Mouse (Mus musculus) naive thymus-derived CD4-positive, alpha-beta T cell, adult 2 months (primary cell): ENCODE data around the gene Rcc1l.
A peak's percentile ranks its signal among the peaks of the same experiment; 100 is the strongest.

Source experiments
- DNase-seq: peaks from one replicate; pipeline ENCODE4 v3.0.0-alpha.2; 2011; ENCODE audit warnings: low read depth

Rcc1l gene

DNA sequence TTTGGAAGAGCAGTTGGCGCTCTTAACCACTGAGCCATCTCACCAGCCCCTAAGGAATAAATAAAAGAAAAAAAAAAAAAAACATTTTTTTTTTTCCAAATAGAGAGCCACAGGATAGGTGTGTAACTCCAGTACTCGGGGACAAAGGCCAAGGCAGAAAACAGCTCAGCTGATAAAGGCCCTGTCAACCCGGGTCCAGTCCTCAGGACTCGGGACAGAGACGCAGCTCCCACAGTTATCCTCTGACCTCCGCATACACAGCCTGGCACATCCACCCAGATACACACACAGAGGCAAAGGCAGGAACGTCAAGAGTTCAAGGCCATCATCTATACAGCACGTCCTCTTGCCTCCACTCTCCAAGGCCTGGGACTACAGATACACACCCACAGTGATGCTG lies 6.4 kb downstream of the Rcc1l start:
- no peak for DNase-seq

- DNase-seq, result no peak
These were observed 7.3 kb downstream of the Rcc1l start for GRCm38 (mm10) chr5:134169231-134169630.

DNA sequence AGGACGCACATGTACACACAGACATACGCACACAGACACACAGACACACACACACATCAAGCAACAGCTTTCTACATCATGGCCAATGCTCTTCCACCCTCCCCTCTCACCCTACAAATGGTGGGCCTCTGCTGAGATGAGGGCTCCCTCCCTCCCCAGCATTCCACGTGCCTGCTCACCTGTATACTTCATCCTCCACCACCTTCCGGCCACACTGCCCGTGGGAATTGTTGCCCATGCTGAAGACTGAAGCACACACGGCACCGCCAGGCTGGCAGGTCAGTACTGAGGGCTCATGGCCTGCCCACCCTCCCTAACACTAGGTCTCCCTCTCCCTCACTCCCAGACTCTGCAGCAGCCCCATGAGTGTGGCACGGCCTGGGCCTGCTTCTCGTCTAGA lies 8.5 kb downstream of the Rcc1l start:
- DNase-seq, result no peak

DNA sequence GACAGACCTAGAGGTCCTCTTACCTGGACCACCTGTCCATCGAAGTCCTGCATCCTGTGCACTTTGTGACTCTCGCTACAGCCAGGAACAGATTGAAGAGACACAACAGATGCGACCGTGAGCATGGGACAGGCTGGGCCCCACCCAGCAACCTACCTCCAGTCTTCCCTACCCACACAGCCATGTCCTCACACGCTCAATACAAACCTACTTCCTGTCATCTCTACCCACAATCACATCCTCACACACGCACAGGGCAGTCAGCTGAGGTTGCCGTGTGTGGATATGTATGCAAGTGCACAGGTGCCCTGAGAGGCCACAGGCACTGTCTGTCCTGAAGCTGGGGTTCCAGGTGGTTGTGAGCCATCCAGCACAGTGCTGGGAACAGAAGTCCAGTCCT lies 9.9 kb downstream of the Rcc1l start:
- DNase-seq, result peak; percentile 67

DNA sequence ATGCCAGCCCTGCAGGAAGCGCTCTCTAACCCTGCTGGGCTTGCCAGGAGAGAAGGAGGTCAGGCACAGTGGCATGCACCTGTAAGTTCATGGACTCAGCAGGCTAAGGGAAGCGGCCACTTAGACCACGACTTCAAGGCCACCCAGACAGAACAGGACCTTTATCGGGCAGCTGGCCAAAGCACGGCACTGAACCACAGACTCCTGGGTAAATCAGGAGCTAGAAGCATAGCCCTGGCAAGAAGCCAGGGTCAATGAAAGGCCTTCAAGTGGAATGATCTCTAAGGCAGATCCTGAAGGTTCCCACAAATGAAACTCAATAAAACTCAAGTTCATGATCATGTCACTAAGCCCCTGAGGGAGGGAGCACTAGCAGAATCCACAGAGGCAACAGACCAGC lies 11.9 kb downstream of the Rcc1l start:
- DNase-seq, result no peak

DNA sequence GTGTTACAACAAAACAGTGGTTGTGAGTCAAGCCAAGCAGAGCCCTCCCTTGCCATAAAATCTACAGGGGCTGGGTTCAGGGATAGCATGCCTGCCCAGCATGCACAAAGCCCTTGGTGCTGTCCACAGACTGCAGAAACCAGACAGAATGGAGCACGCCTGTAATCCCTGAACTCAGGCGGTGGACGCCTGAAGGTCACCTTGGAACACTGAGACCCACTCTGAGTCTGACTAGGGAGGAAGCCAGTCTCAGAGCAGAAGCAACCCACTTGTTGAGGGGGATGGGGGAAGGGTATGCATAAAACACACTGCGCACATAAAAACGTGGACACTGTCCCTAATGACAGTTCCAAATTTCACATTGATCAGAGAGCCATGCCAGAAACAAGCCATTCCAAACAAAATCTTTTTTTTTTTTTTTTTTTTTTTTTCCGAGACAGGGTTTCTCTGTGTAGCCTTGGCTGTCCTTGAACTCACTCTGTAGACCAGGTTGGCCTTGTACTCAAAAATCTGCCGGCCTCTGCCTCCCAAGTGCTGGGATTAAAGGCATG lies 20.6 kb downstream of the Rcc1l start:
- DNase-seq, result no peak

DNA sequence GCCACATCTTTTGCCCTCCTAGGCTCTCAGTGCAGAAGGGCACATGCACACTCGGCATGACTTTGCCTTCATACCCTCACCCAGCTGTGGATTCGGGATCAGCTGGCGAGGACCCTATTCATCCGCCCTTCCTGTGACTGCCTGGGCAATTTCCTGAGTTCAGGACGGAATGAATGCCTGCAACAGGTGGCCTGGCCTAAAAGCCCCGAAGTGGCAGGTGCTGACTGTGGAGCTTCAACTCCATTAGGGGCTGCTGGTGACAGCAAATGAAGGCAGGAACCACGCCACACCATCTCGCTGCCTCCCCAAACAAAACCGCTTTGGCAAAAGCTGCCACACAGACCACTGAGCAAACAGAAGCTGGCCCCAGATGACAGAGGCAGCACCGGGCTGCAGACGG lies 24.7 kb downstream of the Rcc1l start:
- no peak for DNase-seq

DNA sequence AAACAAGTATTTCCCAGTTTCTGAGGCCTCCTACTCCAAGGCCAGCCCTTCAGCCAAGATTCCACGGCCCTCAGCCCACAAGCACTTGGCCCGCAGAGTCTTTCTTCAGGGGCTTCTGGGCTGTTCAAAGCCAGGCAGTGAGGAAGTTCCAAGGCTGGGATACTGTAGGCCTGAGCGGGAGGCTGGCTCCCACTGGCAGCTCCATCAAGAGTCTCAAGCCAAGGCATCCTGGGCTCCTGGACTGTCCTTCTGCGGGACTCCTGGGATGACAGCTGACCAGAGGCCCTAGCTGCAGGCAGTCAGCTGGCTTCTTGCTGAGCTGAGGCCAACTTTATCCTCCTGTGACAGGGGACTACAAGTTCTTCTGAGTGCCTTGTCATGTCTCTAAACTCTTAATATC lies 28.4 kb downstream of the Rcc1l start:
- DNase-seq, result no peak

- DNase-seq, result no peak
These were observed 29.3 kb downstream of the Rcc1l start for GRCm38 (mm10) chr5:134147194-134147753.

- no peak for DNase-seq
These were observed 31.6 kb downstream of the Rcc1l start for GRCm38 (mm10) chr5:134144986-134145385.

DNA sequence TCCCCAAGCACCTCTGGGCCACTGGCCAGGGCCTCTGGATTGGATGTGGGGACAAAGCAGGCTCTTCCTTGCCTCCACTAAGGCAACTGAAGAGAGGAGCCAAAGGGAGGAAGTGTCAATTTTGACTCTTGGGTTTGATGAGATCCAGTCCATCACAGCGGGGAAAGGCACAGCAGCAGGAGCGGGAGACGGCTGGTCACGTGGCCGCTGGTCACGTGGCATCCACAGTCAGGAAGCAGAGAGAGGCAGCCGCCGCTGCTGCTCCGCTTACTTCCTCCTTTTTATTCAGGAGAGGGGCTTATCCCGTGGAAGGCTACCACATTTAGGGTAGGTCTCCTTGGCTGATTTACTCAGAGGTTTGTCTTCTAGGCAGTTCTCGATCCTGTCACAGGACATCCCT lies 34.2 kb downstream of the Rcc1l start:
- no peak for DNase-seq

DNA sequence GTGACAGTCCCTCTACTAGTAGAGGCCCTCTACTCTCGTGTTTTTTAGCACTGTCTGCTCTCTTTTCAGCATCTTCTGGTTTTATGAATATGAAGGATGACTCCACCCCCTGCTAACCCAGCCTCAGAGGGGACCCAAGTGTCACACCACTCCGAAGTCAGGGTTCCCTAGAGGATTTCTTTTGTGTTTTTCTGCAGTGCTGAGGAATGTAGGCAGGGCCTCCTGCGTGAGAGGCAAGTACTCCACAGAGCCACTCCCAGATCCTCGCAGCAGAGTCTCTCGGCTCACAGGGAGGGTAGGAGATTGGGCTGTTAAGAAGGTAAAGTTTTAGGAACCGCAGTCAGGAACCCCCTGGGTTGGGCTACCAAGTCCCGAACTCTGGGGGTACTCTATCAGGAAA lies 35.3 kb downstream of the Rcc1l start:
- no peak for DNase-seq

DNA sequence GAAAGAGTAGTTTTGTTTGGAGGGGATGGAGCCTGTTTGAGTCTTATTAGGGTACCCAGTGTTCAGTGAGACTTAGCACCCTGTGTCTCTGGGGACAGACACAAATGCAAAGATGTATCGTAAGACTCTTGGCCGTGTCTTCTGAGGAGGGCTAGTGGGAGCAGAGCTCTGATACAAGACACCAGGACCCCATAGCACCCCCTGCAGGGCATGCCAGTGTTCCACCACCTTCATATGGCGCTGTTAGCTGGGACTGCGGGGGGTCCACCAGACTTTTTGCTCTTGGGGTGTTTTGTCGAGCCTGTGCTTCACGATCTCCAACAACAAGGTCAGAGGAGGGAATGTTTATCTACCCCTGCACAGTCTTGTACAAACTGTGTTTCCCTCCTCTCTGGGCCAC lies 37.1 kb downstream of the Rcc1l start:
- DNase-seq, result no peak

- DNase-seq, result no peak
These were observed 38.6 kb downstream of the Rcc1l start for GRCm38 (mm10) chr5:134137933-134138332.

GRCm38 (mm10) chr5:134136022-134136421 lies 40.6 kb downstream of the Rcc1l start:
- no peak for DNase-seq

- DNase-seq, result no peak
These were observed 45.0 kb downstream of the Rcc1l start for GRCm38 (mm10) chr5:134131586-134131985.

DNA sequence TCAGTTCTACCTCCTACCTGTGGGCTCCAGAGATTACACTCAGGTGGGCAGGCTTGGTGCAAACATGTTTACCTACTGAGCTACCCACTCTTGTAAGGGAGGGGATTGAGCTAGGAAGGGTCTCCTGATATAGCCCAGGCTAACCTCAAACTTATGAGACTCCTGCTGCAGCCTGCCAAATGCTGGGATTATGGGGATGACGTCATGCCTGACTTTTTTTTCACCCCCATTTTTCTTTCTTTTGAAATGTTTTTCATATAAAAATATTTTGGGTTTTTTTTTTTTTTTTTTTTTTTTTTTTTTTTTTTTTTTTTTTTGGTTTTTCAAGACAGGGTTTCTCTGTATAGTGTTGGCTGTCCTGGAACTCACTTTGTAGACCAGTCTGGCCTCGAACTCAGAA lies 50.3 kb downstream of the Rcc1l start:
- no peak for DNase-seq

DNA sequence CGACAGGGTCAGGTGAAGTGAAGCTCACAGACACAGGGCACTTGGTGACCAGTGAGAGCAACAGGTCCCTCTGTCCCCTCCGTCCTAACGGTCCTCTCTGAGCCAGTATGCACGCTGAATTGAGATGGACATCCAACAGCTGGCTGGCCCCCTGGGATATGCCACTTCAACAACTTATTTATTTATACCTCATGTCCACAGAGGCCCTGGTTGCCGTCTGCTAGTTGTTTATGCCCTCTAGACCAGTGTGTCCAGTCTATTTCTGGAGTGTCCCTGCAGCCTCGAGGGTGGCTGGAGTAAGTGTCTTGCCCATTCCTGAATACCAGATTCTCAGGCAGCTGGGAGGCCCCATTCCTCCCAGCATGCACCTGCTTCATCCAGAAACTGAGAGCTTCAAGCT lies 52.7 kb downstream of the Rcc1l start:
- no peak for DNase-seq

DNA sequence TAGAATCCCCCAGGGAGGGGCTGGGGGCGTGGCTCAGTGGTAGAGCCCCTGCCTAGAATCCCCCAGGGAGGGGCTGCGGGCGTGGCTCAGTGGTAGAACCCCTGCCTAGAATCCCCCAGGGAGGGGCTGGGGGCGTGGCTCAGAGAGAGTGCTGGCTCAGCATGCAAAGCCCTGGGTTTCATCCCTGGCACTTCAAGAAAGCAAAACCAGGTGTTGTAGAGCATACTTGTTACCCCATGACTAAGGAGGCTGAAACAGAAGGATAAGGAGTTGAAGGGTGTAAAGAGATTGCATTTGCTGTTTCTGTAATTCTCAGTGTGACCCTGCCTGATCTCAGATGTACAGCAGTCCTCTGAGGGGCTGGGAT lies 54.7 kb downstream of the Rcc1l start:
- DNase-seq, result no peak

DNA sequence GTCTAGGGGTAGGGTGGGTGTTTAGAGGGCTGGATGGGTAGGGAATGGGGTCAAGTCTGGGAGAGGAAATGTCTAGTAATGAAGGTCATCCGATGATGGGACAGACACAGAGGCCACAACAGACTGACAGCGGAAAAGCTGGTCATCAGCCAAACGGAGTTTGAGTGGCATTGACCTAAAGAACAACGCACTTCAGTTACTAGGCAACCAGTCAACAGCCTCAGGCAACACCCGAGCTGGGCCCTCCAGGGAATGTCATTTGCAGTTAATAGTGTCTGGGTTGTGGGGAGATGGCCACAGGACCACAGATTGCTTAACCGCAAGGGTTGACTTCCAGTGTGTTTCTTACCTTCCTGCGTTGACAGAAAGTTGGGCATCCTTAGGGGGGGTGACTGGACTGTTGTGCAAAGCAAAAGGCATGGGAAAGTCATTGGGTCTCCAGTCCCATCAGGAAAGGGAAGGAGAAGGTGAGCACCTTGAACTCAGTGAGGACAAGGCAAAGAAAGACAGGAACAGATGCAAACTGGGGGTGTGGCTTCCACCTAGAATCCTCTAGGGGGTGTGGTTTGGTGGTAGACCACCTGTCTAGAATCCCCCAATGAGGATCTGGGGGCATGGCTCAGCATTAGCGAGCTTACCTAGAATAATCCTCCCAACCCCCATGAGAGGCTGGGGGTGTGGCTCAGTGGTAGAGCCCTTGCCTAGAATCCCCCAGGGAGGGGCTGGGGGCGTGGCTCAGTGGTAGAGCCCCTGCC lies 55.3 kb downstream of the Rcc1l start:
- no peak for DNase-seq

DNA sequence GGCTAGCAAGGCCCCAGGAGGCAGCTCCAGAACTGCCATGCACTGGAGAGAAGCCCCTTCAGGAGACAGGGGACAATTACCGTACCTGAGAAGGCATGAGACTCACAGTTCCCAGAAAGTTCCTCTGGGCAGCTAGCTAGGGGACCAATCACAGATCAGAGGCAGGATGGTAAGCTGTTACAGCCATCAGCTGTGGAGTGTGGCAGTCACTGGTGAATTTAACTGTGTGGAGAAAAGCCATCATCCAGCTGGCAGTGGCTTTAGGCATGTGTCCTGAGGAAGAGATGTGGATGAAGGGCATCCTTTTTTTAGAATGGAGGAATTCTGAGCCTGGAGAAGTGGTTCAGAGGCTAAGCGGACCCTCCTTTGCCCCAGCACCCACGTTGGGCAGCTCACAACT lies 56.4 kb downstream of the Rcc1l start:
- DNase-seq, result no peak

- DNase-seq, result no peak
These were observed 57.0 kb downstream of the Rcc1l start for GRCm38 (mm10) chr5:134119481-134120120.

- no peak for DNase-seq
These were observed 57.7 kb downstream of the Rcc1l start for GRCm38 (mm10) chr5:134118798-134119407.
